Mouse (Mus musculus) neural tube, embryonic 11.5 days (tissue): Measurements from ENCODE around the gene Cacnb4. TPM values are rescaled to one million over a fixed set of nuclear protein-coding genes. Genes with fewer than 3 reads are reported as not detected.

Experiments
- ATAC-seq: fragments of 200-750 bp; cut with Nextera tagmentation; 2 replicates; pipeline ENCODE4 v1.8.0; 2017; ENCODE audit warnings: moderate number of reproducible peaks, mild to moderate bottlenecking, moderate TSS enrichment, moderate library complexity; ENCODE audit not compliant: insufficient read depth, low FRiP score, low TSS enrichment
- DNase-seq: peaks from one replicate; pipeline ENCODE4 v3.0.0-alpha.2; 2015; ENCODE audit warnings: low spot score
- H3K27ac ChIP-seq: fragments of 300-500 bp; sonication (generic); 2 replicates; pipeline ENCODE4 v1.5.1; 2014; ENCODE audit warnings: low read depth, mild to moderate bottlenecking, low read length
- H3K27me3 ChIP-seq: fragments of 300-500 bp; sonication (generic); 2 replicates; pipeline ENCODE4 v1.6.1; 2014; ENCODE audit warnings: mild to moderate bottlenecking, low read length, mixed read lengths; ENCODE audit not compliant: control insufficient read depth, insufficient read depth
- H3K36me3 ChIP-seq: fragments of 300-500 bp; sonication (generic); 2 replicates; pipeline ENCODE4 v1.6.1; 2014; ENCODE audit warnings: mild to moderate bottlenecking, low read length, moderate library complexity, mixed read lengths; ENCODE audit not compliant: control insufficient read depth, insufficient read depth
- H3K4me1 ChIP-seq: fragments of 300-500 bp; sonication (generic); 2 replicates; pipeline ENCODE4 v1.6.1; 2014; ENCODE audit warnings: low read length, mixed read lengths; ENCODE audit not compliant: control insufficient read depth, insufficient read depth
- H3K4me2 ChIP-seq: fragments of 300-500 bp; sonication (generic); 2 replicates; pipeline ENCODE4 v1.6.1; 2014; ENCODE audit warnings: low read depth, mild to moderate bottlenecking, moderate library complexity
- H3K4me3 ChIP-seq: fragments of 300-500 bp; sonication (generic); 2 replicates; pipeline ENCODE4 v1.5.1; 2014; ENCODE audit warnings: low read depth, low read length
- H3K9ac ChIP-seq: fragments of 300-500 bp; sonication (generic); 2 replicates; pipeline ENCODE4 v1.6.1; 2014; ENCODE audit warnings: mild to moderate bottlenecking, low read length
- H3K9me3 ChIP-seq: fragments of 300-500 bp; sonication (generic); 2 replicates; pipeline ENCODE4 v1.6.1; 2016; ENCODE audit warnings: low read length; ENCODE audit not compliant: control insufficient read depth
- WGBS: fragments of 180-500 bp; shearing (Covaris S2); extraction: QIAGEN DNeasy Blood & Tissue Kit; methylation state at CpG from one replicate; pipeline ENCODE4 v1.1.7; 2014; 5-methylcytosine and 5-hydroxymethylcytosine counted together
- polyA plus RNA-seq: library from polyadenylated mRNA; unstranded; fragments of >200 nt; fragmentation: Nextera tagmentation; extraction: Ambion mirVana; gene quantifications from 2 replicates; pipeline ENCODE4 v1.2.1, GENCODE M21; 2014

The Cacnb4 gene
- polyA plus RNA-seq, 1 experiment from 2014 or later: 3.2 TPM

- no peak for DNase-seq
- Histone ChIP-seq H3K27me3 (no peaks in the 10 kb centered on the region), H3K9ac (no peak overlapping the region), H3K4me3 (no peak overlapping the region), H3K9me3 (no peaks in the 10 kb centered on the region), H3K4me1 (no peaks in the 10 kb centered on the region), H3K4me2 (no peak overlapping the region), H3K36me3 (no peaks in the 10 kb centered on the region), H3K27ac (no peak overlapping the region)
- 92% methylated on average over 5 of the region's 5 CpGs for WGBS
- ATAC-seq: no peak
Measured at GRCm38 (mm10) chr2:52394529-52394928, 282.1 kb downstream of the Cacnb4 start.

GRCm38 (mm10) chr2:52390415-52390975 lies 286.1 kb downstream of the Cacnb4 start:
- Histone ChIP-seq H3K4me3 (no peak overlapping the region), H3K27ac (no peak overlapping the region), H3K27me3 (no peaks in the 10 kb centered on the region), H3K4me2 (no peak overlapping the region), H3K9me3 (no peaks in the 10 kb centered on the region), H3K4me1 (no peaks in the 10 kb centered on the region), H3K36me3 (no peaks in the 10 kb centered on the region), H3K9ac (no peak overlapping the region)
- DNase-seq (no peak), ATAC-seq (no peak)
- 53% methylated on average over 2 of the region's 2 CpGs for WGBS

GRCm38 (mm10) chr2:52389975-52390374 lies 286.7 kb downstream of the Cacnb4 start:
- WGBS: 67% methylated on average over 3 of the region's 3 CpGs
- Histone ChIP-seq H3K9ac (no peak overlapping the region), H3K4me2 (no peak overlapping the region), H3K27ac (no peak overlapping the region), H3K4me1 (no peaks in the 10 kb centered on the region), H3K9me3 (no peaks in the 10 kb centered on the region), H3K4me3 (no peak overlapping the region), H3K36me3 (no peaks in the 10 kb centered on the region), H3K27me3 (no peaks in the 10 kb centered on the region)
- ATAC-seq (no peak), DNase-seq (no peak)

- no peaks in the 10 kb centered on the region for H3K27me3 ChIP-seq
- no peak overlapping the region for H3K27ac ChIP-seq
- H3K9ac ChIP-seq: no peak overlapping the region
- H3K4me2 ChIP-seq: no peak overlapping the region
- no peaks in the 10 kb centered on the region for H3K36me3 ChIP-seq
- H3K9me3 ChIP-seq: no peaks in the 10 kb centered on the region
- DNase-seq: no peak
- H3K4me3 ChIP-seq: no peak overlapping the region
- no peaks in the 10 kb centered on the region for H3K4me1 ChIP-seq
- WGBS: 87% methylated on average over 6 of the region's 6 CpGs
- ATAC-seq: no peak
Measured at GRCm38 (mm10) chr2:52386451-52386850, 290.2 kb downstream of the Cacnb4 start.

GRCm38 (mm10) chr2:52386037-52386436 lies 290.6 kb downstream of the Cacnb4 start:
- no peaks in the 10 kb centered on the region for H3K27me3 ChIP-seq
- ATAC-seq: no peak
- WGBS: 75% methylated on average over 7 of the region's 7 CpGs

GRCm38 (mm10) chr2:52378848-52379261 lies 297.8 kb downstream of the Cacnb4 start:
- Histone ChIP-seq H3K27me3 (no peaks in the 10 kb centered on the region), H3K4me1 (no peaks in the 10 kb centered on the region), H3K9me3 (no peaks in the 10 kb centered on the region), H3K4me2 (no peak overlapping the region), H3K36me3 (no peaks in the 10 kb centered on the region), H3K27ac (no peak overlapping the region), H3K4me3 (no peak overlapping the region), H3K9ac (no peak overlapping the region)
- WGBS: 72% methylated on average over 10 of the region's 10 CpGs
- DNase-seq (no peak), ATAC-seq (no peak)

More at GRCm38 (mm10) chr2:52386037-52386436, 290.6 kb downstream of the Cacnb4 start:
- no peak for DNase-seq
- no peak overlapping the region for H3K4me2 ChIP-seq
- H3K4me1 ChIP-seq: no peaks in the 10 kb centered on the region
- H3K9me3 ChIP-seq: no peaks in the 10 kb centered on the region
- no peak overlapping the region for H3K9ac ChIP-seq
- H3K4me3 ChIP-seq: no peak overlapping the region
- no peak overlapping the region for H3K27ac ChIP-seq
- H3K36me3 ChIP-seq: no peaks in the 10 kb centered on the region

GRCm38 (mm10) chr2:52378448-52378804 lies 298.2 kb downstream of the Cacnb4 start, which contains the start of gene Neb:
Gene Neb (minus strand): TSS chr2:52378474.
- Histone ChIP-seq H3K9ac (no peak within 1 kb of the TSS), H3K4me2 (no peak within 1 kb of the TSS), H3K27ac (no peak within 1 kb of the TSS), H3K27me3 (no peaks in the 10 kb centered on the region), H3K9me3 (no peaks in the 10 kb centered on the region), H3K4me1 (no peaks in the 10 kb centered on the region), H3K4me3 (no peak within 1 kb of the TSS), H3K36me3 (no peaks in the 10 kb centered on the region)
- WGBS: 50% methylated on average over 7 of the region's 7 CpGs
- DNase-seq (no peak), ATAC-seq (no peak)

Other genes starting within 250 kb of the Cacnb4 start
- gene Stam2, start 65.5 kb upstream of the Cacnb4 start, polyA plus RNA-seq: 45.8 and 46.1 TPM in 2 replicates
- 7.8 and 9.0 TPM in 2 replicates for gene Fmnl2, start 181.0 kb upstream of the Cacnb4 start, polyA plus RNA-seq